Mouse (Mus musculus): ENCODE results near the gene Mycbp.

Mycbp gene

DNA sequence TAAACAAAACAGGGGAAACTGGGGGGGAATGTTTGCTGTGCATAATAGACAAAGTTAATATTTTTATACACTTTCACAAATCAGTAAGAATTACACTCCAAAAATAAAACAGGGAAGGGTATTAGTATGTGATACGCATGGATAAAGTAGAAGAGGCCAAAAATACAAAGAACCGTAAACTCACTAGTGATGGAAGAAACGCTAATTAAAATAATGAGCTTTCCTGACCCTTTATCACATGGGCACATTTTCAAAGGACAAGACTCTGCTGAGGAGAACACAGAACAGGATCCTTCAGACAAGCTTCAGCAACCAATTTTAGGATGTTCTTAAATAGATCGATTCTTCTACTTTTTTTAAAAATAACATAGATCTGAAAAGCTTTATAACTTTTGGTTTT, 42.1 kb downstream of the Mycbp start:
- no peak for DNase-seq

DNA sequence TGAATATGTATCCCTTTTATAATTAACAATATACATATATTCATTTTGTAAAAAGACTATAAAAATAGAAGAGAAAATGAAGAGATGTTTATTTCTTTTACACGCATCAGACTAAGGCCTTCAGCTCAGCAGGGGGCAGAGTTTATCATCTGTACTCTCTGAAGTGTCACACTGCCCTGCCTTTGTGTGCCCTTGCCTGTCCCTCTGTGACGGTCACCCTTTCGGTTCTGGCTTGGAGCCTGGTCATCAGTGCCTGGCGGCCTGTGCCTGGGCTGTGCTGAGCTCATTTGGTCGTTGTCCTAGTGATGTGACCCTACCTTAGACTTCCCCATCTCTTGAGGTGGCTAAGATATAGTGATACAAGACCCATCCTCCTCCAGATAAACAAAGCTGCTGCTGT, 42.5 kb downstream of the Mycbp start:
- no peak for DNase-seq

DNA sequence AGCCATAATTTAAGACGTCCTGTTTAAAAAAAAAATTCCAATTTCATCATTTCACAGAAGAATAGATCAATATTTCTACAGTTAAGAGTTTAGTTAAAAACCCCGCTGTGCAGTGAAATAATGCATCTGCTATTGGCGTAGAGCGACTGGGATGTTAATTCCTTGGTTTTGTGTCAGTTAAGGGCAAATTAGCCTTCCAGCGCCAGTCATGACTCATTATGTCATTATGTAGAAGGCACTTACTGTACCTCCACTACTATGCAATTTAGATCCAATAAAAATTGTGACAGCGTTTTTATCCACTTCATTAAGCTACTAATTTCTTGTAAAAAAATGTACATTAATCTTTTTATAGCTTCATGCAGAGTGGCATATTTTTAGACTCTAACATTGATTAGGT, 44.3 kb downstream of the Mycbp start:
- DNase-seq, result no peak

DNA sequence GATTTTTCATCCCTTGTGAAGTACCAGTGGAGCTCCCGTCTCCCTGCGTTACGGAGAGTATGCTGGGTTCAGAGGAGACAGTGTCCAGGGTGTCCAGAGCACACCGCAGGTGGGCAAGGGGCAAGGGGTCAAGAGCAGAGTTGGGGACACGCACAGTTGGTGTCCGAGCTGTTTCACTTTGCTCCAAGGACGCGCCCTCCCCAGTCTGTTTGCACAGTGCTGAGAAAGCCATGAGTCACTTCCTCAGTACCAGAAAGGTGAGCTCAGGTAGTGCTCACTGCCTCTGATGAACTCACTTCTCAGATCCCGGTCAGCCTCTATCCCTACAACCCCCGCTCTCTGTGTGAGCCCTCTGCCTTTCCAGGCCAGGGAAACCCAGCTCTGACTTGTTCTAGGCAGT, 45.0 kb downstream of the Mycbp start:
- no peak for DNase-seq

GRCm38 (mm10) chr4:123952059-123952458, 47.4 kb downstream of the Mycbp start:
- no peak for DNase-seq

GRCm38 (mm10) chr4:123956703-123957491, 52.3 kb downstream of the Mycbp start:
- DNase-seq, result peak; percentile 92

- no peak for DNase-seq
These were observed 52.8 kb downstream of the Mycbp start for GRCm38 (mm10) chr4:123957492-123957808.

- DNase-seq, result no peak
These were observed 53.3 kb downstream of the Mycbp start for GRCm38 (mm10) chr4:123957891-123958290.

GRCm38 (mm10) chr4:123960955-123961354, 56.3 kb downstream of the Mycbp start:
- DNase-seq, result no peak

All from embryo, embryonic 11 days (tissue).